Mouse (Mus musculus): Measurements from ENCODE around the gene Nphp3.

GRCm38 (mm10) chr9:104079379-104079778 lies 77.0 kb downstream of the Nphp3 start:
- TF ChIP-seq CTCF (IDR thresholded peaks at IDR 0.05; ENCODE audit: low read depth, low read length): peak; percentile 62
- no peak for TF ChIP-seq POLR2AphosphoS5 (IDR thresholded peaks at IDR 0.05; ENCODE audit: insufficient replicate concordance, low read depth, low read length)
